Mouse (Mus musculus): ENCODE measurements around the gene Akr1c13.

Gene Akr1c13

DNA sequence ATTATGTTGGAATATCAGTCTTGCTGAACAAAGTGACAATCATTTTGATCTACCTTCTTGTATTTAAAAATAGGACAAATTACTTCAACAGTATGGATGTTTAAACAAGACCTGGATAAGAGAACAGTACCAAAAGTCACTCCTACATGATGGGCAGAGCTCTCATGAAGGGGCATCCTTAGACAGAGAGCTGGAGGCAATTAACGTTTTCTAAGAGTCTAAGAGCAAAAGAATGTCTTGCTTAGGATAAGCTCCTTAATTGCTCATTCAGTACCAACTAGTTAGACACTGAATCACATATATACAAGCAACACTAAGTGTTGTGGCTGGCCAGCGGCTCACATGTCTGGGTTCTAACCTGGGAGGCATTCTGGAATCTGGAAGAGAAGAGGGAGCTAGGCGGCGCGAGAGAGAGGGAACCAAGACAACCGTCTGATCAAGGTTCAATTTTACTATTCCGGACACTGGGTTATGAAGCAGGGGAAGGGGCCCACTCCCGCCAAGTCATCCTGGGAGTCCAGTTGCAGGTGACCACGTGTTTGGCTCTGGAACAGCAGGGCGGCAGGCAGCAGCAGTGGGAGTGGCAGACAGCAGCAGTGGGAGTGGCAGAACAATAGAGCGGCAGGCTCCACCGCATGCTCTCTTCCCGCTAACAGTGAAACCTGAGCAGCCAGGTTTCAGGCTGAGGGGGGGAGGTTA is 54.1 kb downstream of the Akr1c13 start:
- DNase-seq (ENCODE audit: low read depth, low spot score), result no peak

DNA sequence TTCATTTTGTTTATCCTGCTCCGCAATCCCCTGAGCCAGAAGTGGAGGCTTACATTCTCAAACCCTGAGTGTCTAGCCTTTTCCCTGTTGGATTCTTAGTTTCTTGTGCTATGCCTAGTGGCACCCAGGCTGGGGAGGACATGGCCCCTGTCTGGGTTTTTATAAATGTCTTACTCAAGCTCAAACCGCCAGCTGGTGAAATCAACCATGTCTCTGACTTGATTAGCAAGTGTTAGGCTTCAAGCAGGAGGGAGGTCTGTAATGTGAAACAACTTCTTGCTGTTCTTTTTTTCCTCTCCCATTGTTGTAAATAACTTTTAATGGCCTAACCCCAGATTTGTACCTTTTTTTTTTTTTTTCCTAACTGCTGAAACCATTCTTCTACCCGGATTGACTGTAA is 58.4 kb downstream of the Akr1c13 start:
- no peak for DNase-seq (ENCODE audit: low read depth, low spot score)
